Mouse (Mus musculus): ENCODE data around the gene Mrgprb3.

Gene Mrgprb3

GRCm38 (mm10) chr7:48643711-48644110, at the start of gene Mrgprb3:
TSS of gene Mrgprb3 (minus strand) at chr7:48643811.
- DNase-seq: no peak

Measured in lung, adult 18-20 months (tissue).